Mouse (Mus musculus) T-helper 2 cell (primary cell): ENCODE data around the gene Wdr1.

ENCODE experiments used
- in situ Hi-C: fragments of 300-600 bp; cut with MboI, MseI; formaldehyde crosslinking; loops from one replicate; pipeline ENCODE4 v1.15.1; 2025; ENCODE audit warnings: high pct_unique_total_duplicates

Gene Wdr1

GRCm38 (mm10) chr5:38544423-38545415, 18.3 kb downstream of the Wdr1 start:
- in situ Hi-C loops = no loop called here

- in situ Hi-C loops = no loop called here
Observed at GRCm38 (mm10) chr5:38543496-38544217, 19.4 kb downstream of the Wdr1 start.

GRCm38 (mm10) chr5:38541728-38542127, 21.3 kb downstream of the Wdr1 start:
- in situ Hi-C loops = no loop called here

- in situ Hi-C loops = no loop called here
Observed at GRCm38 (mm10) chr5:38540898-38541297, 22.1 kb downstream of the Wdr1 start.

GRCm38 (mm10) chr5:38538508-38538907, 24.5 kb downstream of the Wdr1 start:
- in situ Hi-C loops = no loop called here

- in situ Hi-C loops = no loop called here
Observed at GRCm38 (mm10) chr5:38537845-38538244, 25.2 kb downstream of the Wdr1 start.

- in situ Hi-C loops = no loop called here
Observed at GRCm38 (mm10) chr5:38536822-38537221, 26.2 kb downstream of the Wdr1 start.

GRCm38 (mm10) chr5:38532084-38532483, 30.9 kb downstream of the Wdr1 start:
- in situ Hi-C loops = no loop called here

GRCm38 (mm10) chr5:38529724-38530428, 33.1 kb downstream of the Wdr1 start:
- in situ Hi-C loops = loop anchor here (5.0 kb wide), 1 partner anchor 223 kb away; no protein-coding TSS in a partner anchor

- in situ Hi-C loops = no loop called here
Observed at GRCm38 (mm10) chr5:38522977-38523376, 40.0 kb downstream of the Wdr1 start.

GRCm38 (mm10) chr5:38520838-38521237, 42.2 kb downstream of the Wdr1 start:
- in situ Hi-C loops = no loop called here

GRCm38 (mm10) chr5:38516267-38516666, 46.8 kb downstream of the Wdr1 start:
- in situ Hi-C loops = no loop called here

GRCm38 (mm10) chr5:38512991-38513390, 50.0 kb downstream of the Wdr1 start:
- in situ Hi-C loops = no loop called here

- in situ Hi-C loops = no loop called here
Observed at GRCm38 (mm10) chr5:38509568-38509967, 53.5 kb downstream of the Wdr1 start.

GRCm38 (mm10) chr5:38505435-38505765, 57.6 kb downstream of the Wdr1 start:
- in situ Hi-C loops = no loop called here

GRCm38 (mm10) chr5:38504747-38505434, 58.1 kb downstream of the Wdr1 start:
- in situ Hi-C loops = no loop called here

- in situ Hi-C loops = no loop called here
Observed at GRCm38 (mm10) chr5:38504116-38504515, 58.9 kb downstream of the Wdr1 start.

GRCm38 (mm10) chr5:38502992-38503391, 60.0 kb downstream of the Wdr1 start, which contains the start of gene Slc2a9:
Gene Slc2a9, minus strand, starts transcription at chr5:38503143.
- in situ Hi-C loops = no loop called here

- in situ Hi-C loops = no loop called here
Observed at GRCm38 (mm10) chr5:38500043-38500442, 63.0 kb downstream of the Wdr1 start.

GRCm38 (mm10) chr5:38499316-38499811, 63.7 kb downstream of the Wdr1 start:
- in situ Hi-C loops = no loop called here

GRCm38 (mm10) chr5:38498479-38498878, 64.5 kb downstream of the Wdr1 start:
- in situ Hi-C loops = no loop called here
